Mouse (Mus musculus) gastrocnemius, postnatal 10 days (tissue): ENCODE measurements at regions not wholly inside any gene's neighbourhood (a gene's known extent, or its start where the extent isn't known, plus 50 kb on each side); places are given as distances from the start of the nearest gene placed in this dataset.
A peak's percentile ranks its signal among the peaks of the same experiment; 100 is the strongest.
"Not testable (repeated sequence)": the region's sequence is repeated elsewhere in the genome, so short reads cannot be mapped to it uniquely, and the experiment has no call there.

Source experiments
- DNase-seq: peaks from one replicate; pipeline ENCODE4 v3.0.0; 2021; ENCODE audit warnings: mixed read lengths

DNA sequence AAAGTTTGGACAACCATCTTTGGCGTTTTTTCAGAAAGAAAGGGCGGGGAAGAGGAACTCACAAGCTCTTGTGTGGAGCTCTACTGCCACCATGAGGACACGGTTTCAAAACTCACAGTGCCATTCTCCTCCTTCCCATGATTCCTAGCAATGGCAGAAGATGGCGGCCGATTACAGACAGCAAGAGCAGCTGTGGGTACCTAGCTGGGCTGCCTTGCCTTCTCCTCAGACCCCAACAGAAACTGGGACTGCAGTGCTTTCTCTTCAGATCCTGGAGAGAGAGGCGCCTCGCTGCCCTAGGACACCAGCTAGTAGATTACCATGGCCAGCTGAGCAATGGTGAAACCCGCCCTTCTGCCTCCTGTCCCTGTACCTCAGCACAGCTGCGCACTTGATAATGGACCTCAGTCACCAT lies 174.2 kb upstream of the Olfr1324 start:
- not testable (repeated sequence) for DNase-seq

DNA sequence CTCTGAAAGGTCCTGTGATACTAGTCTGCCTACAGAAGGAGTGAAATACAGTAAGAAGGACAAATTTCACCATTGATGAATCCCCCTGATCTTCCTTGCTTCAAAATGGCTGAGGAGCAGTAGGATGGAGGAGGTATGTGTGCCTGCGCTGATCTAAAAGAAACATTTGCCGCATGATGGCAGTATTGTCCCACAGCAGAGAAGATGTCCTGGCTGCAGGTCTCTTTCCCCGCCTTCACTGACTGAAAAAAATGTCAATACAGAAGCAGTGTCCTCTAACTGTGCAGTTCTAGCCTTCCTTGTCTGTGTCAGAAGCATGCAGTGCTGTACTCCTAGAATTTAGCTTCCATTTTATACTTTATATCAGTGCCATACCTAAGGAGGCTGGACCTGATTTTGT lies 172.0 kb upstream of the Olfr1324 start:
- not testable (repeated sequence) for DNase-seq

GRCm38 (mm10) chrX:50599780-50600179 lies 171.5 kb upstream of the Olfr1324 start:
- no peak for DNase-seq

DNA sequence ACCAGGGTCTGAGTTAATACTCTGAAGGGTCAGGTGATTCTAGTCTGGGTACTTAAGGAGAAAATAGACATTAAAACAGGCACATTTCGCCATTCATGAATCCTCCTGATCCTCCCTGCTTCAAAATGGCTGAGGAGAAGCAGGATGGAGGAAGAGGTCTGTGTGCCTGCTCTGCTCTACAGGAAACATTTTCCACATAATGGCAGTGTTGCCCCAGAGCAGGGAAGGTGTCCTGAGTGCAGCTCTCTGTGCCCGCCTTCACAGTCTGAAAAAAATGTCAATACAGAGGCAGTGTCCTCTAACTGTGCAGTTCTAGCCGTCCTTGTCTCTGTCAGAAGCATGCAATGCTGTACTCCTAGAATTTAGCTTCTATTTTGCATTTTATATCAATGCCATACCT lies 169.3 kb upstream of the Olfr1324 start:
- DNase-seq = not testable (repeated sequence)

DNA sequence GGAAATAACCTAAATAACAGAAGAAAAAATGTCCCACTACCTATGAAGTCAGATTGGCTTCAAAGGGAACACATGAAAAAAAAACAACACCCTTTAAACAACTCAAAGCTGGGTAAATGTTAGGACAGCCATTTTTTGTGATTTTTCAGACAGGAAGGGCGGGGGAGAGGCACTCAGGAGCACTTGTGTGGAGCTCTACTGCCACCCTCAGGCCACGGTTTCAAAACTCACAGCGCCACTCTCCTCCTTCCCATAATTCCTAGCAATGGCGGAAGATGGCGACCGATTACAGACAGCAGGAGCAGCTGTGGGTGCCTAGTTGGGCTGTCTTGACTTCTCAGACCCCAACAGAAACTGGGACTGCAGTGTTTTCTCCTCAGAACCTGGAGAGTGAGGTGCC lies 168.8 kb upstream of the Olfr1324 start:
- DNase-seq = no peak

DNA sequence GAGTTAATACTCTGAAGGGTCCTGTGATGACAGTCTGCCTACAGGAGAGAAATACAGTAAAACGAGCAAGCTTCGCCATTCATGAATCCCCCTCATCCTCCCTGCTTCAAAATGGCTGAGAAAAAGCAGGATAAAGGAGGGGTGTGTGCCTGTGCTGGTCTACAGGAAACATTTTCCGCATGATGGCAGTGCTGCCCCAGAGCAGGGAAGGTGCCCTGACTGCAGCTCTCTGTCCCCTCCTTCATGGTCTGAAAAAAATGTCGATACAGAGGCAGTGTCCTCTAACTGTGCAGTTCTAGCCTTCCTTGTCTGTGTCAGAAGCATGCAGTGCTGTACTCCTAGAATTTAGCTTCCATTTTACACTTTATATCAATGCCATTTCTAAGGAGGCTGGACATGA lies 166.7 kb upstream of the Olfr1324 start:
- not testable (repeated sequence) for DNase-seq

GRCm38 (mm10) chrX:50591477-50591876 lies 163.2 kb upstream of the Olfr1324 start:
- no peak for DNase-seq

- no peak for DNase-seq
Observed at GRCm38 (mm10) chrX:50590673-50591341, 162.5 kb upstream of the Olfr1324 start.

DNA sequence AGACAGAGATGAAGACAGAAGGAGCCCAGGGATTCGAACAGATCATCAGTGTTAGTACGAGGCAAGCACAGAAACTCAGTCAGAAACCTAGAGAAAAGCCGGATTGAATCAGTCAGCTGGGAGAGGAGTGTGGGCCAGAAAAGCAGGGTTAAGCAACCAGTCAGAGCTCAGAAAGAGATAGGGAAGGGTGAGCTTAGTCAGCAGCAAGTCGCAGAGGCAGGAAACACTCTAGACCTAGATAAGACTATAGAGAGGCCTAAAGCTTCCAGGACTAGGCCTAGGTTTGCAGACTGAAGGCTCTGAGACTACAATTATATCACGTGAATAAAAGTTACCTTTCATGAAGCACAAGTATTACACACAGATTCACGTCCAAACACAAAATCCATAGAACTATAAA lies 160.6 kb upstream of the Olfr1324 start:
- no peak for DNase-seq

DNA sequence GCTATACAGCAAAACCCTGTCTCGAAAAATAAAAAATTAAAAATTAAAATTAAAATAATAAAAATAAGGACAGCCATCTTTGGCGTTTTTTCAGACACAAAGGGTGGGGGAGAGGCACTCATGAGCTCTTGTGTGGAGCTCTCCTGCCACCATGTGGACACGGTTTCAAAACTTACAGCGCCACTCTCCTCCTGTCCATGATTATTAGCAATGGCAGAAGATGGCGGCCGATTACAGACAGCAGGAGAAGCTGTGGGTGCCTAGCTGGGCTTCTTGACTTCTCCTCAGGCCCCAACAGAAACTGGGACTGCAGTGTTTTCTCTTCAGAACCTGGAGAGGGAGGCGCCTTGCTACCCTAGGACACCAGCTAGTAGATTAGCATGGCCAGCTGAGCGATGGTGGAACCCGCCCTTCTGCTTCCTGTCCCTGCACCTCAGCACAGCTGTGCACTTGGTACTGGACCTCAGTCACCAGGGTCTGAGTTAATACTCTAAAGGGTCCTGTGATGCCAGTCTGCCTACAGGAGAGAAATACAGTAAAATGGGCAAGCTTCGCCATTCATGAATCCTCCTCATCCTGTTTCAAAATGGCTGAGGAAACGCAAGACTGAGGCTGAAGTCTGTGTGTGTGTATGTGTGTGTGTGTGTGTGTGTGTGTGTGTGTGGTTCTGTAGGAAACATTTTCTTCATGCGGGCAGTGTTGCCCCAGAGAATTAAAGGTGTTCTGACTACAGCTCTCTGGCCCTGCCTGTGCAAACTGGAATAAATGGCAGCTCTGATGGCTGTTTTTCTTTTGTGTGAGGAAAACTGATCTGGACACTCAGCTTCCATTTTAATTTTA lies 155.7 kb upstream of the Olfr1324 start:
- no peak for DNase-seq

DNA sequence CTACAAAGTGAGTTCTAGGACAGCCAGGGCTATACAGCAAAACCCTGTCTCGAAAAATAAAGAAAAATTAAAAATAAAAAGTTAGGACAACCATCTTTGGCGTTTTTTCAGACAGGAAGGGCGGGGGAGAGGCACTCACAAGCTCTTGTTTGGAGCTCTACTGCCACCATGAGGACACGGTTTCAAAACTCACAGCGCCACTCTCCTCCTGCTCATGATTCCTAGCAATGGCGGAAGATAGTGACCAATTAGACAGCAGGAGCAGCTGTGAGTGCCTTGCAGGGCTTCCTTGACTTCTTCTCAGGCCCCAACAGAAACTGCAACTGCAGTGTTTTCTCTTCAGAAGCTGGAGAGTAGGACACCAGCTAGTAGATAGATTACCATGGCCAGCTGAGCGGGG lies 151.9 kb upstream of the Olfr1324 start:
- DNase-seq = no peak

DNA sequence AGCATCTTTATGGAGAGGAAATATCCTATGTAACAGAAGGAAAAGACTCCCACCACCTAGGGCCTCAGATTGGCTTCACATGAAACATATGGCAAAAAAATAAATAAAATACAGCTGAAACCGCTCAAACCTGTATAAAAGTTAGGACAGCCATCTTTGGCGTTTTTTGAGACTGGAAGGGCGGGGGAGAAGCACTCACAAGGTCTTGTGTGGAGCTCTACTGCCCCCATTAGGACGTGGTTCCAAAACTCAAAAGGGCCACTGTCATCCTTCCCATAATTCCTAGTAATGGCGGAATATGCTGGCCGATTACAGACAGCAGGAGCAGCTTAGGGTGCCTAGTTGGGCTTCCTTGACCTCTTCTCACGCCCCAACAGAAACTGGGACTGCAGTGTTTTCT lies 148.5 kb upstream of the Olfr1324 start:
- no peak for DNase-seq

DNA sequence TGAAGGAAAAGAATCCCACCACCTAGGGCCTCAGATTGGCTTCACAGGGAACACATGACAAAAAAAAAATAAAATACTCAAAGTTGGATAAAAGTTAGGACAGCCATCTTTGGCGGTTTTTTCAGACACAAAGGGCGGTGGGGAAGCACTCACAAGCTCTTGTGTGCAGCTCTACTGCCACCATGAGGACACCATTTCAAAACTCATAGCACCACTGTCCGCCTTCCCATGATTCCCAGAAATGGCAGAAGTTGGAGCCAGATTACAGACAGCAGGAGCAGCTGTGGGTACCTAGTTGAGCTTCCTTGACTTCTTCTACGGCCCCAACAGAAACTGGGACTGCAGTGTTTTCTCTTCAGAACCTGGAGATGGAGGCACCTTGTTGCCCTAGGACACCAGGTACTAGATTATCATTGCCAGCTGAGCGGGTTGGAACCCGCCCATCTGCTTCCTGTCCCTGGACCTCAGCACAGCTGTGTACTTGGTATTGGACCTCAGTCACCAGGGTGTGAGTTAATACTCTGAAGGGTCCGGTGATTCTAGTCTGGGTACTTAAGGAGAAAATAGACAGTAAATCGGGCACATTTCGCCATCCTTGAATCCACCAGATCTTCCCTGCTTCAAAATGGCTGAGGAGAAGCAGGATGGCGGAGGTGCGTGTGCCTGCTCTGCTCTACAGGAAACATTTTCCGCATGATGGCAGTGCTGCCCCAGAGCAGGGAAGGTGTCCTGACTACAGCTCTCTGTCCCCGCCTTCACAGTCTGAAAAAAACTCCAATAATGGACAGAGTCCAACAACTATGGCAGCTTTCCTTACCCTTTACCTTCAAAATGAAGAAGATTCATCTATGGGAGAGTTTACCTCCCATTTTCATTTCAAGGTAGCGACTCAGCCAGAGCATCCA lies 144.1 kb upstream of the Olfr1324 start:
- DNase-seq = not testable (repeated sequence)

DNA sequence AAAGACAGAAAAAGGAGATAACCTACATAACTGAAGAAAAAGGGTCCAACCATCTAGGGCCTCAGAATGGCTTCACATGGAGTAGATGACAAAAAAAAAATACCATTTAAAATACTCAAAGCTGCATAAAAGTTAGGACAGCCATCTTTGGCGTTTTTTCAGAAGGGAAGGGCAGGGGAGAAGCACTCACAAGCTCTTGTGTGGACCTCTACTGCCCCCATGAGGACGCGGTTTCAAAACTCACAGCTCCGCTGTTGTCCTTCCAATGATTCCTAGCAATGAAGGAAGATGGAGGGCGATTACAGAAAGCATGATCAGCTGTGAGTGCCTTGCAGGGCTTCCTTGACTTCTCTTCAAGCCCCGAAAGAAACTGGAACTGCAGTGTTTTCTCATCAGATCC lies 140.8 kb upstream of the Olfr1324 start:
- DNase-seq = no peak

- no peak for DNase-seq
Observed at GRCm38 (mm10) chrX:50566345-50566744, 138.0 kb upstream of the Olfr1324 start.

GRCm38 (mm10) chrX:50565031-50565430 lies 136.7 kb upstream of the Olfr1324 start:
- not testable (repeated sequence) for DNase-seq

DNA sequence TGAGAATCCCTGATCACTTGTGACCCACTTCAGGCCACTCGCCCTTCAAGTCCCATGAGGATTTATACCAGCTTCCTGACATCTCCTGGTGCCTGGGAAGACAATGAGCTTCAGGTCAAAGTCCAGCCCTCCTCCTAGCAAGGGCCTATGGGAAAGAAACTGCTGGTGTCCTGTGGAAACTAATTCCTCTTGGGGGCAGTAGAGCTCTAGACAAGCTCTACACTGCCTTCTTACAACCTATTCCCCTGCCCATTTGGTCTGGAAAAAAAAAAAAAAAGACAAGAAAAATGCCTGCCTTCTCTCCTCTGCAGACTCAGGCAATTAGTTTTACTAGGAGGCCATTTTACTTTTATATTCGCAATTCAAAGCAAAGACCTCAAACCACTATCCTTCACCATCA lies 132.6 kb upstream of the Olfr1324 start:
- no peak for DNase-seq

GRCm38 (mm10) chrX:50550297-50550696 lies 122.0 kb upstream of the Olfr1324 start:
- DNase-seq = no peak

DNA sequence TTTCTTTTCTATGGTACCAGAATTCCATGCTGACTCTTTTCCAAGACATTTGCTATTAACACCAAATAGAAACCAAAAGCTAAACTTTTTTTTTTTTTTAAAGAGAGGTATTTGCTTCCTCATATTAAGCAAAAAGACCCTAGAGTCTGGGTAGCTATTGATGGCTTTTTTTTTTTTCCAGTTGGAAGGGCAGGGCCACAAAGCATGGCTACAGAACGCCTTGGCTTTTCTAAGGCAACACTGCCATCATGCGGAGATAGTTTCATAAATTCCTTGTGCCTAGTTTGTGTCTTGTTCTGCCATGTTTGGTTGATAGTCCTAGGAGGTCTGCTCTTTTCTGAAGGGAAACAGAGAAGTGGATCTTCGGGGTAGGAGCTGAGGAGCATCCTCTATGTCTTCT lies 121.4 kb upstream of the Olfr1324 start:
- DNase-seq = no peak

GRCm38 (mm10) chrX:50537785-50538159 lies 109.5 kb upstream of the Olfr1324 start:
- not testable (repeated sequence) for DNase-seq

GRCm38 (mm10) chrX:50537122-50537784 lies 109.0 kb upstream of the Olfr1324 start:
- peak; percentile 31 for DNase-seq

DNA sequence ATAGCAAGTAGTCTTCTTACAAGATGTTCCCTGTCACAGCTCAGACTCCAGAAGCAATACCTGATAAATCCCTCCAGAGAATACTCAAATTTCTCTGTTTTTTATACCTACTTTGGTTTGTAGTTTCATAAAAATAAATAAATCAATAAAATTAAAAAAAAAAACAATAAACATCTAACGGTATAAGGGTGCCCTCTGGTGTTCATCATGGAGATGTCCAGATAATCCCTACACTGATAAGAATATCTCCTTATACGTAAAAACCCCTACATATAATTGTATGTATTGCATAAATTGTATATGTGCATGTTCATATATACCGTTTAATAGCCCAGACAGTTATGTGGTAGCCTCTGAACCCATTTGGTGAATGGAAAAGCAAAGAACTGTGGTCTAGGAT lies 75.7 kb upstream of the Olfr1324 start:
- DNase-seq = no peak
